Mouse (Mus musculus) CH12.LX (cell line): ENCODE data around the gene Nfic. TPM values are rescaled to one million over a fixed set of nuclear protein-coding genes. Genes with fewer than 3 reads are reported as not detected.

ENCODE experiments used
- DNase-seq: peaks from one replicate; pipeline ENCODE4 v3.0.0-alpha.2; 2013; ENCODE audit errors: extremely low read depth
- H3K27ac ChIP-seq: 2 replicates; pipeline ENCODE4 v1.5.1; 2012; ENCODE audit warnings: low read depth, mild to moderate bottlenecking, control low read depth, moderate library complexity; ENCODE audit not compliant: insufficient read depth
- H3K27me3 ChIP-seq: replicated peaks from 2 replicates; pipeline ENCODE3; 2012; ENCODE audit warnings: inconsistent platforms
- H3K36me3 ChIP-seq, 2 experiments: replicated peaks in 1 of 2; 2 replicates each; pipeline versions ENCODE3 to v1.6.1; 2012; ENCODE audit warnings: inconsistent platforms in 1 of 2, low read length in 1 of 2, mild to moderate bottlenecking in 1 of 2, mixed read lengths in 1 of 2, moderate library complexity in 1 of 2; ENCODE audit not compliant: control insufficient read depth in 1 of 2, insufficient read depth in 1 of 2
- H3K4me1 ChIP-seq, 2 experiments: 2 replicates each; pipeline ENCODE4 v1.6.1; 2012; ENCODE audit warnings: inconsistent platforms in 1 of 2, moderate library complexity in 1 of 2; ENCODE audit not compliant: insufficient read depth in 2 of 2, control insufficient read depth in 1 of 2
- H3K4me2 ChIP-seq: 2 replicates; pipeline ENCODE4 v1.6.1; 2012; ENCODE audit warnings: low read depth, mild to moderate bottlenecking, control low read depth; ENCODE audit not compliant: poor library complexity, insufficient read depth, severe bottlenecking
- H3K4me3 ChIP-seq, 3 experiments: fragments of 150-350 bp in 1 of 3; sonication (generic) in 1 of 3; replicated peaks in 1 of 3; 2 replicates each; pipeline versions ENCODE3 to v1.5.1; 2011 to 2012; ENCODE audit warnings: low read depth in 2 of 3, low read length in 2 of 3, mild to moderate bottlenecking in 2 of 3, moderate library complexity in 2 of 3, control low read depth in 1 of 3, improper control_type of control experiment in 1 of 3, inconsistent platforms in 1 of 3, mixed read lengths in 1 of 3; ENCODE audit not compliant: poor library complexity in 1 of 3
- H3K79me2 ChIP-seq: replicated peaks from 2 replicates; pipeline ENCODE4 v1.6.1; 2012; ENCODE audit warnings: mild to moderate bottlenecking, moderate library complexity; ENCODE audit not compliant: control insufficient read depth, poor library complexity, insufficient read depth, severe bottlenecking; ENCODE audit errors: extremely low read depth
- H3K9ac ChIP-seq: 2 replicates; pipeline ENCODE4 v1.6.1; 2012; ENCODE audit warnings: low read depth, mild to moderate bottlenecking, control low read depth, moderate library complexity; ENCODE audit not compliant: insufficient read depth
- H3K9me3 ChIP-seq: replicated peaks from 2 replicates; pipeline ENCODE3; 2012; ENCODE audit warnings: low read length, inconsistent platforms, mixed read lengths
- BHLHE40 ChIP-seq: IDR thresholded peaks from 2 replicates; pipeline ENCODE4 v1.6.1; 2011; ENCODE audit warnings: mild to moderate bottlenecking, low read depth, low read length, improper control_type of control experiment
- CHD1 ChIP-seq: IDR thresholded peaks from 2 replicates; pipeline ENCODE4 v1.6.1; 2012; ENCODE audit warnings: low read depth, low read length, improper control_type of control experiment, inconsistent platforms
- ETS1 ChIP-seq: conservative IDR thresholded peaks from 2 replicates; pipeline ENCODE4 v1.6.1; 2012; ENCODE audit warnings: low read depth, mild to moderate bottlenecking, inconsistent platforms, low read length, improper control_type of control experiment, moderate library complexity
- GABPA ChIP-seq: IDR thresholded peaks from 2 replicates; pipeline ENCODE4 v1.6.1; 2012; ENCODE audit warnings: low read depth, low read length, improper control_type of control experiment, inconsistent platforms; ENCODE audit not compliant: insufficient replicate concordance
- JUN ChIP-seq: IDR thresholded peaks from 2 replicates; pipeline ENCODE4 v1.6.1; 2011; ENCODE audit warnings: low read depth, mild to moderate bottlenecking, low read length, improper control_type of control experiment, moderate library complexity; ENCODE audit not compliant: insufficient read depth
- MAX ChIP-seq: IDR thresholded peaks from 2 replicates; pipeline ENCODE4 v1.6.1; 2011; ENCODE audit warnings: low read length, improper control_type of control experiment
- MYC ChIP-seq: IDR thresholded peaks from 2 replicates; pipeline ENCODE4 v1.6.1; 2011; ENCODE audit warnings: low read depth, mild to moderate bottlenecking, improper control_type of control experiment, low read length
- NELFE ChIP-seq: IDR thresholded peaks from 2 replicates; pipeline ENCODE4 v1.6.1; 2011; ENCODE audit warnings: low read depth, low read length, improper control_type of control experiment
- NRF1 ChIP-seq: IDR thresholded peaks from 2 replicates; pipeline ENCODE4 v1.6.1; 2014; ENCODE audit warnings: low read depth, mild to moderate bottlenecking, inconsistent platforms, low read length, improper control_type of control experiment, moderate library complexity
- POLR2A ChIP-seq: IDR thresholded peaks from 2 replicates; pipeline ENCODE4 v1.6.1; 2011; ENCODE audit warnings: low read depth, mild to moderate bottlenecking, improper control_type of control experiment, low read length
- TBP ChIP-seq: conservative IDR thresholded peaks from 2 replicates; pipeline ENCODE4 v1.6.1; 2011; ENCODE audit warnings: low read depth, low read length, improper control_type of control experiment
- TCF12 ChIP-seq: IDR thresholded peaks from 2 replicates; pipeline ENCODE4 v1.6.1; 2014; ENCODE audit warnings: low read depth, mild to moderate bottlenecking, inconsistent platforms, low read length, improper control_type of control experiment
- USF1 ChIP-seq: IDR thresholded peaks from 2 replicates; pipeline ENCODE4 v1.6.1; 2014; ENCODE audit warnings: low read depth, mild to moderate bottlenecking, inconsistent platforms, low read length, improper control_type of control experiment
- USF2 ChIP-seq: conservative IDR thresholded peaks from 2 replicates; pipeline ENCODE4 v1.6.1; 2011; ENCODE audit warnings: low read depth, low read length, improper control_type of control experiment
- ZC3H11A ChIP-seq: IDR thresholded peaks from 2 replicates; pipeline ENCODE4 v1.6.1; 2012; ENCODE audit warnings: low read depth, mild to moderate bottlenecking, inconsistent platforms, low read length, improper control_type of control experiment
- dilution Hi-C: fragments of 300-500 bp; cut with MboI; formaldehyde crosslinking; loops from 2 replicates; pipeline ENCODE4 v1.14.3; 2020; ENCODE audit warnings: low sequenced_read_pairs; ENCODE audit not compliant: extremely low pct_unique_long_range_greater_than_20kb, extremely low pct_ligation_motif_present
- in situ Hi-C: fragments of 300-500 bp; cut with MboI; formaldehyde crosslinking; loops from 3 replicates; pipeline ENCODE4 v1.14.3; 2019; ENCODE audit warnings: low sequenced_read_pairs, low pct_ligation_motif_present, low pct_unique_long_range_greater_than_20kb, mixed read lengths
- polyA plus RNA-seq: library from polyadenylated mRNA; unstranded; fragments of >175 nt; gene quantifications from 2 replicates; pipeline ENCODE4 v1.2.1, GENCODE M21; 2012; ENCODE audit warnings: low read depth; ENCODE audit not compliant: insufficient read length
- total RNA-seq, 2 experiments: library from RNA; depleted of rRNA; stranded (reverse); fragments of 300-350 nt in 1 of 2; fragments of >200 nt in 1 of 2; gene quantifications; 2 replicates each; pipeline ENCODE4 v1.2.3; 2012 to 2014

Nfic gene
- total and polyA plus RNA-seq, 3 experiments = 0.07 to 4.7 (median 4.0) TPM

GRCm38 (mm10) chr10:81388505-81389055 is 66.9 kb downstream of the Nfic start, which contains the start of gene Gm48552:
Gene Gm48552, plus strand, starts transcription at chr10:81389005.
- Histone ChIP-seq H3K4me2 (no peak within 1 kb of the TSS), H3K9me3 (no peaks in the 10 kb centered on the region), H3K27me3 (no peaks in the 10 kb centered on the region), H3K27ac (no peak within 1 kb of the TSS), H3K36me3 (peaks cover 49 to 67% of the 10 kb centered on the region in 2 experiments), H3K79me2 (peaks cover 19% of the 10 kb centered on the region), H3K4me1 (peaks cover 6 to 14% of the 10 kb centered on the region in 2 experiments), H3K9ac (no peak within 1 kb of the TSS), H3K4me3 (no peak within 1 kb of the TSS)
- dilution Hi-C loops (no loop called here), in situ Hi-C loops (no loop called here)
- TF ChIP-seq TCF12 (no peak), ETS1 (no peak), MAX (no peak), POLR2A (0 out of 2 replicates have a peak, but pooled peaks have one; percentile 4), CHD1 (no peak), NRF1 (no peak), TBP (no peak), JUN (no peak)
- TF ChIP-seq, all 38 proteins: peak for 1
- no peak for DNase-seq

- H3K36me3 ChIP-seq = peaks cover 49 to 67% of the 10 kb centered on the region in 2 experiments
- H3K4me3 ChIP-seq = no peak overlapping the region
- no peak overlapping the region for H3K9ac ChIP-seq
- DNase-seq = no peak
- peaks cover 19% of the 10 kb centered on the region for H3K79me2 ChIP-seq
- no peak overlapping the region for H3K4me2 ChIP-seq
- TF ChIP-seq TCF12 = no peak
- no peak for TF ChIP-seq CHD1
- TF ChIP-seq JUN = no peak
- no peak overlapping the region for H3K27ac ChIP-seq
- H3K9me3 ChIP-seq = no peaks in the 10 kb centered on the region
- dilution Hi-C loops (no loop called here), in situ Hi-C loops (no loop called here)
- peaks cover 6 to 14% of the 10 kb centered on the region in 2 experiments for H3K4me1 ChIP-seq
- H3K27me3 ChIP-seq = no peaks in the 10 kb centered on the region
These were observed 67.7 kb downstream of the Nfic start for GRCm38 (mm10) chr10:81387716-81388115.

- Histone ChIP-seq H3K9me3 (no peaks in the 10 kb centered on the region), H3K9ac (peak overlapping the region; percentile 84; the same call in 1 of the 2 replicates), H3K79me2 (peaks cover 19% of the 10 kb centered on the region), H3K27ac (no peak overlapping the region), H3K27me3 (no peaks in the 10 kb centered on the region), H3K4me3 (peak overlapping the region in 2 of 3 experiments; percentile 87 to 96), H3K4me1 (peaks cover 6 to 14% of the 10 kb centered on the region in 2 experiments), H3K4me2 (peak overlapping the region; percentile 64), H3K36me3 (peaks cover 46 to 51% of the 10 kb centered on the region in 2 experiments)
- in situ Hi-C loops = no loop called here
- dilution Hi-C loops = no loop called here
- TF ChIP-seq BHLHE40 (peak; percentile 57; the same call in 1 of the 2 replicates), ZC3H11A (no peak), POLR2A (no peak), USF2 (peak; percentile 31), NELFE (no peak), MYC (no peak), JUN (no peak), USF1 (peak; percentile 54), GABPA (no peak)
- peak; percentile 47 for DNase-seq
These were observed 69.7 kb downstream of the Nfic start for GRCm38 (mm10) chr10:81385603-81386306.
